Comparison of ENCODE assay signal across 11 mouse cellular contexts in the genomic region with DNA sequence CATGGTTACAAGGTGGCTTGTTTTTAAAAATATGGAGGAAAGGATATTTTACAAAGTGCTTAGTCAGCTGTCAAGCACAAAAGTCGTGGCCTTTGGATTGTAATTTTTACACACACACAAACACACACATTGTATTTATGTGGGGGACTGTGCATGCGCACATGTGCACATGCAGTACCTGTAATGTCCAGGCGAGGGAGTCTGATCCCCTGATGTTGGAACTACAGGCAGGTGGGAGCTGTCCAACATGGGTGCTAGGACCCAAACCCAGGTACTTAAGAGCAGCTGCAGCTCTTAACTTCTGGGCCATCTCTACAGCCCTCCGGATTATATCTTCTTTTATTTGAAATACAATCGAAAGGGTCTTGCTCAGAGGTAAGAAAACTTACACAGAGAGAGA.
DNase-seq lines count a peak whose midpoint lies in the region; ATAC-seq and TF ChIP-seq lines count a peak whose summit lies in the region.
"Had no signal": no experiment of that assay in that cellular context is flagged by ENCODE, and none has a peak within 500 bp of the region (broad histone marks: within the 10 kb centered on the region; RNA-seq: fewer than 3 reads in every experiment).

No protein-coding gene starts in this region.

- ATAC-seq in forebrain, postnatal 0 days = no peak
- ATAC-seq in liver, embryonic 11.5 days (replicated peaks; ENCODE audit: low FRiP score) = no peak
- no peak for ATAC-seq in monocyte, adult 5-6 weeks (replicated peaks; ENCODE audit: insufficient number of reproducible peaks, low FRiP score, low TSS enrichment, poor library complexity, severe bottlenecking)

- no peak for DNase-seq in forebrain, postnatal 0 days
- no peak for DNase-seq in forebrain, embryonic 10.5 days (ENCODE audit: extremely low spot score, low spot score)
- no peak for DNase-seq in liver, adult 2 months (ENCODE audit: extremely low read depth, low read depth, low spot score)
- no peak for DNase-seq in liver, embryonic 11.5 days (ENCODE audit: low spot score)
- peak; percentile 31 for DNase-seq in WW6 (ENCODE audit: low read depth, low spot score)
- peak; percentile 44 for DNase-seq in thymus, adult 2 months
- DNase-seq in spleen, postnatal 36 days (ENCODE audit: low spot score in 2 of 2) = no peak
- DNase-seq: cerebellum, adult 18-20 months had no signal

- no peaks in the 10 kb centered on the region for H3K4me1 ChIP-seq in forebrain, postnatal 0 days (ENCODE audit: insufficient read depth)
- peaks cover 5% of the 10 kb centered on the region; the same call in 1 of the 2 replicates for H3K4me1 ChIP-seq in forebrain, embryonic 10.5 days
- H3K4me1 ChIP-seq in liver, adult 2 months (ENCODE audit: control insufficient read depth, insufficient read depth, low read length) = no peaks in the 10 kb centered on the region
- H3K4me1 ChIP-seq in liver, embryonic 11.5 days (replicated peaks; ENCODE audit: control insufficient read depth, insufficient read depth, low read length) = no peaks in the 10 kb centered on the region
- no peaks in the 10 kb centered on the region; the same call in 1 of the 2 replicates for H3K4me1 ChIP-seq in thymus, adult 2 months (replicated peaks; ENCODE audit: control insufficient read depth, insufficient read depth, low read length)
- H3K4me1 ChIP-seq: forebrain, embryonic 12.5 days; lung, embryonic 15.5 days had no signal

- no peaks in the 10 kb centered on the region for H3K36me3 ChIP-seq in forebrain, postnatal 0 days (ENCODE audit: insufficient read depth)
- H3K36me3 ChIP-seq in forebrain, embryonic 10.5 days (replicated peaks) = no peaks in the 10 kb centered on the region
- no peaks in the 10 kb centered on the region for H3K36me3 ChIP-seq in liver, adult 2 months (ENCODE audit: control insufficient read depth, insufficient read depth, low read length)
- no peaks in the 10 kb centered on the region for H3K36me3 ChIP-seq in liver, embryonic 11.5 days (ENCODE audit: control insufficient read depth, insufficient read depth, low read length)
- no peaks in the 10 kb centered on the region for H3K36me3 ChIP-seq in thymus, adult 2 months (ENCODE audit: control insufficient read depth, insufficient read depth, low read length)
- H3K36me3 ChIP-seq: forebrain, embryonic 12.5 days; lung, embryonic 15.5 days had no signal

- no peaks in the 10 kb centered on the region for H3K9me3 ChIP-seq in forebrain, postnatal 0 days (ENCODE audit: low read length)
- peaks cover 5% of the 10 kb centered on the region; the same call in 1 of the 2 replicates for H3K9me3 ChIP-seq in forebrain, embryonic 10.5 days
- H3K9me3 ChIP-seq in liver, embryonic 11.5 days (ENCODE audit: control insufficient read depth, low read length) = no peaks in the 10 kb centered on the region
- H3K9me3 ChIP-seq: forebrain, embryonic 12.5 days had no signal

- H3K27me3 ChIP-seq in forebrain, postnatal 0 days (ENCODE audit: insufficient read depth, low read length) = no peaks in the 10 kb centered on the region
- no peaks in the 10 kb centered on the region for H3K27me3 ChIP-seq in forebrain, embryonic 10.5 days (ENCODE audit: poor library complexity, severe bottlenecking)
- H3K27me3 ChIP-seq in liver, adult 2 months (ENCODE audit: control insufficient read depth, insufficient read depth, low read length) = no peaks in the 10 kb centered on the region
- no peaks in the 10 kb centered on the region for H3K27me3 ChIP-seq in liver, embryonic 11.5 days (replicated peaks; ENCODE audit: control insufficient read depth, insufficient read depth, low read length)
- H3K27me3 ChIP-seq in thymus, adult 2 months (ENCODE audit: control insufficient read depth, insufficient read depth, low read length) = no peaks in the 10 kb centered on the region
- H3K27me3 ChIP-seq: forebrain, embryonic 12.5 days; lung, embryonic 15.5 days had no signal

- TF ChIP-seq CTCF in forebrain, postnatal 0 days (IDR thresholded peaks at IDR 0.05; ENCODE audit: low read depth) = peak; percentile 47
- peak; percentile 52; the same call in 1 of the 2 replicates for TF ChIP-seq CTCF in liver, adult 2 months (IDR thresholded peaks at IDR 0.05; ENCODE audit: low read depth, low read length)
- peak; percentile 53; the same call in 1 of the 2 replicates for TF ChIP-seq CTCF in thymus, adult 2 months (IDR thresholded peaks at IDR 0.05; ENCODE audit: borderline replicate concordance, control insufficient read depth, extremely low read depth, insufficient read depth, low read length, poor library complexity)

- H3K27ac ChIP-seq in forebrain, postnatal 0 days (ENCODE audit: low read depth, low read length) = no peak overlapping the region
- H3K27ac ChIP-seq in forebrain, embryonic 10.5 days = no peak overlapping the region
- H3K27ac ChIP-seq in liver, adult 2 months (replicated peaks; ENCODE audit: insufficient read depth, low read depth, low read length) = no peak overlapping the region
- H3K27ac ChIP-seq in liver, embryonic 11.5 days (ENCODE audit: low read depth, low read length) = no peak overlapping the region
- H3K27ac ChIP-seq in thymus, adult 2 months (ENCODE audit: control insufficient read depth, insufficient read depth, low read length) = no peak overlapping the region
- H3K27ac ChIP-seq: forebrain, embryonic 12.5 days; lung, embryonic 15.5 days had no signal

- 70% methylated on average over 5 of the region's 5 CpGs for WGBS in forebrain, postnatal 0 days
- 71% methylated on average over 5 of the region's 5 CpGs for WGBS in forebrain, embryonic 10.5 days
- WGBS in liver, adult 2 months = 59% methylated on average over 5 of the region's 5 CpGs
- WGBS in liver, embryonic 11.5 days = 52% methylated on average over 5 of the region's 5 CpGs
- 72% methylated on average over 5 of the region's 5 CpGs for WGBS in thymus, adult 2 months

- H3K9ac ChIP-seq in forebrain, postnatal 0 days = no peak overlapping the region
- no peak overlapping the region for H3K9ac ChIP-seq in liver, adult 2 months (ENCODE audit: low read depth, low read length)
- no peak overlapping the region for H3K9ac ChIP-seq in liver, embryonic 11.5 days (ENCODE audit: low read depth, low read length)
- H3K9ac ChIP-seq: forebrain, embryonic 12.5 days; lung, embryonic 15.5 days had no signal

- H3K4me3 ChIP-seq in forebrain, postnatal 0 days (ENCODE audit: low read depth, low read length) = no peak overlapping the region
- no peak overlapping the region for H3K4me3 ChIP-seq in forebrain, embryonic 10.5 days
- no peak overlapping the region for H3K4me3 ChIP-seq in liver, adult 2 months (ENCODE audit: insufficient read depth, low read depth, low read length)
- no peak overlapping the region for H3K4me3 ChIP-seq in liver, embryonic 11.5 days (ENCODE audit: low read depth, low read length)
- H3K4me3 ChIP-seq in thymus, adult 2 months (ENCODE audit: control insufficient read depth, insufficient read depth, low read length) = no peak overlapping the region
- H3K4me3 ChIP-seq: forebrain, embryonic 12.5 days; lung, embryonic 15.5 days had no signal

- H3K79me2 ChIP-seq in liver, adult 2 months (ENCODE audit: control insufficient read depth, insufficient read depth, low read length) = no peaks in the 10 kb centered on the region

- TF ChIP-seq POLR2A in liver, adult 2 months (IDR thresholded peaks at IDR 0.05; ENCODE audit: extremely low read depth, insufficient read depth, low read length) = no peak
- TF ChIP-seq POLR2A in thymus, adult 2 months (IDR thresholded peaks at IDR 0.05; ENCODE audit: control insufficient read depth, extremely low read depth, insufficient read depth, low read length, poor library complexity) = no peak

- no peak overlapping the region for H3K4me2 ChIP-seq in forebrain, postnatal 0 days (ENCODE audit: low read depth)
- H3K4me2 ChIP-seq in liver, embryonic 11.5 days = no peak overlapping the region
- H3K4me2 ChIP-seq: forebrain, embryonic 12.5 days; lung, embryonic 15.5 days had no signal

Comparison
In these comparisons a context has a peak if more than half of its experiments do, and no peak if none do; other contexts are left out.
1. DNase-seq: peak in WW6 (single experiment) and thymus, adult 2 months (single experiment); none in forebrain, postnatal 0 days (single experiment), forebrain, embryonic 10.5 days (single experiment), liver, adult 2 months (single experiment), liver, embryonic 11.5 days (single experiment) and spleen, postnatal 36 days (0 of 2).
2. Peak in every context shown above with its lines, with median percentiles within 50 percentile points of each other: CTCF ChIP-seq.